Mouse (Mus musculus) MEL (cell line): ENCODE measurements at regions not wholly inside any gene's neighbourhood (a gene's known extent, or its start where the extent isn't known, plus 50 kb on each side); places are given as distances from the start of the nearest gene placed in this dataset.

Experiments used
- DNase-seq: peaks from one replicate; pipeline ENCODE4 v3.0.0; 2011; ENCODE audit warnings: low read depth, low spot score
- H3K27ac ChIP-seq: 2 replicates; pipeline ENCODE4 v1.5.1; 2012; ENCODE audit warnings: low read depth, mild to moderate bottlenecking, control low read depth, low read length, moderate library complexity; ENCODE audit not compliant: control insufficient read depth
- H3K27me3 ChIP-seq, 2 experiments: fragments of 150-350 bp in 1 of 2; sonication (generic) in 1 of 2; 2 replicates each; pipeline ENCODE4 v1.6.1; 2012; ENCODE audit warnings: low read length in 2 of 2, mild to moderate bottlenecking in 2 of 2, improper control_type of control experiment in 1 of 2, moderate library complexity in 1 of 2; ENCODE audit not compliant: insufficient read depth in 2 of 2, control insufficient read depth in 1 of 2
- H3K36me3 ChIP-seq, 2 experiments: 2 replicates each; pipeline ENCODE4 v1.6.1; 2012 to 2014; ENCODE audit warnings: low read length in 2 of 2, improper control_type of control experiment in 1 of 2, inconsistent platforms in 1 of 2, mild to moderate bottlenecking in 1 of 2; ENCODE audit not compliant: insufficient read depth in 2 of 2, control insufficient read depth in 1 of 2
- H3K4me1 ChIP-seq, 2 experiments: fragments of 150-350 bp in 1 of 2; sonication (generic) in 1 of 2; 2 replicates each; pipeline ENCODE4 v1.6.1; 2012; ENCODE audit warnings: low read length in 2 of 2, improper control_type of control experiment in 1 of 2, mild to moderate bottlenecking in 1 of 2; ENCODE audit not compliant: insufficient read depth in 2 of 2, control insufficient read depth in 1 of 2
- H3K4me3 ChIP-seq, 2 experiments: fragments of 150-350 bp in 1 of 2; sonication (generic) in 1 of 2; 2 replicates each; pipeline ENCODE4 v1.5.1; 2012; ENCODE audit warnings: low read depth in 2 of 2, low read length in 2 of 2, mild to moderate bottlenecking in 2 of 2, moderate library complexity in 2 of 2, control low read depth in 1 of 2, improper control_type of control experiment in 1 of 2; ENCODE audit not compliant: control insufficient read depth in 1 of 2, insufficient read depth in 1 of 2
- H3K79me2 ChIP-seq: 2 replicates; pipeline ENCODE4 v1.6.1; 2012; ENCODE audit warnings: mild to moderate bottlenecking, low read length, moderate library complexity; ENCODE audit not compliant: control insufficient read depth, poor library complexity, insufficient read depth
- H3K9ac ChIP-seq: 2 replicates; pipeline ENCODE4 v1.6.1; 2012; ENCODE audit warnings: low read depth, mild to moderate bottlenecking, control low read depth, low read length, moderate library complexity; ENCODE audit not compliant: control insufficient read depth, poor library complexity, severe bottlenecking
- H3K9me3 ChIP-seq: fragments of 150-350 bp; sonication (generic); replicated peaks from 2 replicates; pipeline ENCODE4 v1.6.1; 2012; ENCODE audit warnings: mild to moderate bottlenecking, low read length, improper control_type of control experiment, moderate library complexity; ENCODE audit not compliant: insufficient read depth
- BHLHE40 ChIP-seq: IDR thresholded peaks from 2 replicates; pipeline ENCODE4 v1.6.1; 2012; ENCODE audit warnings: low read depth, mild to moderate bottlenecking, inconsistent platforms, low read length, improper control_type of control experiment, borderline replicate concordance
- CHD1 ChIP-seq: IDR thresholded peaks from 2 replicates; pipeline ENCODE4 v1.6.1; 2012; ENCODE audit warnings: low read depth, mild to moderate bottlenecking, inconsistent platforms, low read length, improper control_type of control experiment
- CTCF ChIP-seq, 3 experiments: IDR thresholded peaks in 2 of 3; conservative IDR thresholded peaks in 1 of 3; 2 replicates each; pipeline ENCODE4 v1.5.1; 2011 to 2012; ENCODE audit warnings: low read length in 3 of 3, low read depth in 2 of 3, mild to moderate bottlenecking in 2 of 3, improper control_type of control experiment in 1 of 3, inconsistent platforms in 1 of 3, mixed read lengths in 1 of 3, moderate library complexity in 1 of 3; ENCODE audit not compliant: control insufficient read depth in 1 of 3, insufficient read depth in 1 of 3, poor library complexity in 1 of 3, severe bottlenecking in 1 of 3
- GATA1 ChIP-seq: IDR thresholded peaks from 2 replicates; pipeline ENCODE4 v1.6.1; 2011; ENCODE audit warnings: low read depth, low read length, improper control_type of control experiment
- HCFC1 ChIP-seq: IDR thresholded peaks from 2 replicates; pipeline ENCODE4 v1.6.1; 2012; ENCODE audit warnings: low read depth, mild to moderate bottlenecking, inconsistent platforms, low read length, improper control_type of control experiment, moderate library complexity
- MEF2A ChIP-seq: IDR thresholded peaks from 2 replicates; pipeline ENCODE4 v1.6.1; 2014; ENCODE audit warnings: low read depth, mild to moderate bottlenecking, inconsistent platforms, low read length, improper control_type of control experiment; ENCODE audit not compliant: poor library complexity, insufficient replicate concordance, severe bottlenecking; ENCODE audit errors: extremely low read depth
- MYC ChIP-seq: IDR thresholded peaks from 2 replicates; pipeline ENCODE4 v1.6.1; 2011; ENCODE audit warnings: low read depth, mild to moderate bottlenecking, low read length, improper control_type of control experiment, moderate library complexity
- POLR2AphosphoS5 ChIP-seq: IDR thresholded peaks from 2 replicates; pipeline ENCODE4 v1.6.1; 2012; ENCODE audit warnings: low read depth, borderline replicate concordance, mild to moderate bottlenecking, inconsistent platforms, low read length, moderate library complexity, mixed read lengths
- RCOR1 ChIP-seq: IDR thresholded peaks from 2 replicates; pipeline ENCODE4 v1.6.1; 2012; ENCODE audit warnings: low read depth, mild to moderate bottlenecking, inconsistent platforms, low read length, improper control_type of control experiment
- SMC3 ChIP-seq: IDR thresholded peaks from 2 replicates; pipeline ENCODE4 v1.6.1; 2011; ENCODE audit warnings: low read depth, low read length, improper control_type of control experiment
- TAL1 ChIP-seq: IDR thresholded peaks from 2 replicates; pipeline ENCODE4 v1.6.1; 2012; ENCODE audit warnings: mild to moderate bottlenecking, inconsistent platforms, low read length, moderate library complexity, mixed read lengths
- TBP ChIP-seq: IDR thresholded peaks from 2 replicates; pipeline ENCODE4 v1.8.0; 2011; ENCODE audit warnings: low read depth, low read length, improper control_type of control experiment
- TCF12 ChIP-seq: IDR thresholded peaks from 2 replicates; pipeline ENCODE4 v1.6.1; 2014; ENCODE audit warnings: low read depth, mild to moderate bottlenecking, inconsistent platforms, low read length, improper control_type of control experiment, moderate library complexity
- ZKSCAN1 ChIP-seq: IDR thresholded peaks from 2 replicates; pipeline ENCODE4 v1.6.1; 2012; ENCODE audit warnings: low read depth, mild to moderate bottlenecking, inconsistent platforms, low read length, improper control_type of control experiment, moderate library complexity
- ZMIZ1 ChIP-seq: IDR thresholded peaks from 2 replicates; pipeline ENCODE4 v1.6.1; 2012; ENCODE audit warnings: low read depth, mild to moderate bottlenecking, inconsistent platforms, low read length, improper control_type of control experiment, moderate library complexity
- ZNF384 ChIP-seq: IDR thresholded peaks from 2 replicates; pipeline ENCODE4 v1.6.1; 2012; ENCODE audit warnings: low read depth, mild to moderate bottlenecking, inconsistent platforms, low read length, improper control_type of control experiment

DNA sequence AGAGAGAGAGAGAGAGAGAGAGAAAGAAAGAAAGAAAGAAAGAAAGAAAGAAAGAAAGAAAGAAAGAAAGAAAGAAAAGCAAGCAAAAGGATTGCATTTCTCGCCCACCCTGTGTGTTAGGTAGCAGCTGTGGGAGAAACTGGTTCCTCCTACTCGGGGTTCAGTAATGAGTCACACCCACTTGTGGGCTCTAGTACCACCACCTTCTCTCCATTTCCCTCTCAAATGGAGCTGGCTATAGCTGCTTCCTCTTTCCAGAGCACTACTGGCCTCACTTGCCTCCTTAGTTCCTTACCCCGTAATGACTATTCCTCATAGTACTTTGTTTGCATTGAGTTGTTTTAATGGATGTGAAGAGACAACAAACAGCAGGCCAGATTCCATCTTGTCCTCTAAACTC lies 323.0 kb downstream of the Rps29 start:
- no peak overlapping the region for H3K4me3 ChIP-seq
- peak; percentile 11 for DNase-seq
- no peak overlapping the region for H3K9ac ChIP-seq
- H3K27me3 ChIP-seq = no peaks in the 10 kb centered on the region
- no peak overlapping the region for H3K27ac ChIP-seq
- TF ChIP-seq ZKSCAN1 (no peak), ZMIZ1 (no peak)
- no peaks in the 10 kb centered on the region for H3K9me3 ChIP-seq
- H3K4me1 ChIP-seq = no peaks in the 10 kb centered on the region; a peak in 1 of 4 replicates
- no peaks in the 10 kb centered on the region for H3K79me2 ChIP-seq
- no peaks in the 10 kb centered on the region for H3K36me3 ChIP-seq

DNA sequence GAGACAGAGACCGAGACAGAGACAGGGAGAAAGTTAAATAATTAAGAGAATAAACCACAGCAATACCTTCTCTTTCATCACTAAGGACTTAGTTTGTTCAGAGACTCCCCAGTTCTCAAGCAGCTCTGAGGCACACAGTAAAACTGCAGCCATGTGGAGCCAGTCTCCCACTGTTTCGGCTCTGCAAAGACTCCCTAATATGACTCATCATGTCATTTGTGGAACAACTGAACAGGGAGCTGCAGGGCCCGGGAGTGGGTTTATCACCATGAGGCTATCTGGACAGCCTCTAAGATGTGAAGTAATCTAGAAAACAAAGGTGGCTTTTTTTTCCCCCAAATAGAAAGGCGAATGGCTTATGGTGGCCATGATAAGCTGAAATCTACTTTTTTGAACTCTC lies 325.1 kb downstream of the Rps29 start:
- Histone ChIP-seq H3K4me1 (no peaks in the 10 kb centered on the region; a peak in 1 of 4 replicates), H3K27ac (no peak overlapping the region), H3K79me2 (no peaks in the 10 kb centered on the region), H3K4me3 (no peak overlapping the region), H3K9ac (no peak overlapping the region)
- TF ChIP-seq BHLHE40 (no peak), TAL1 (no peak), HCFC1 (no peak), RCOR1 (no peak), POLR2AphosphoS5 (no peak), SMC3 (no peak), TBP (no peak), ZMIZ1 (no peak), ZNF384 (no peak), CTCF (IDR thresholded peaks at IDR 0.05 in 2 of 3, conservative IDR thresholded peaks at IDR 0.05 in 1 of 3; ENCODE audit: control insufficient read depth in 1 of 3, insufficient read depth in 1 of 3, low read depth in 2 of 3, low read length in 3 of 3, poor library complexity in 1 of 3, severe bottlenecking in 1 of 3) (no peak), MYC (no peak), GATA1 (no peak), TCF12 (no peak), CHD1 (no peak), MEF2A (no peak)
- TF ChIP-seq, all 39 proteins: peak for 0
- DNase-seq = peak; percentile 2
- no peaks in the 10 kb centered on the region for H3K27me3 ChIP-seq
- H3K9me3 ChIP-seq = no peaks in the 10 kb centered on the region
- H3K36me3 ChIP-seq = no peaks in the 10 kb centered on the region
